Mouse (Mus musculus) lung, adult 2 months (tissue): ENCODE data around the gene H2afj.

ENCODE experiments used
- CTCF ChIP-seq: fragments of 200-500 bp; IDR thresholded peaks from 2 replicates; pipeline ENCODE4 v1.5.1; 2011; ENCODE audit warnings: mild to moderate bottlenecking, low read length, control low read depth; ENCODE audit not compliant: insufficient read depth
- POLR2A ChIP-seq: fragments of 200-500 bp; IDR thresholded peaks from 2 replicates; pipeline ENCODE4 v1.6.1; 2011; ENCODE audit warnings: low read depth, mild to moderate bottlenecking, control low read depth, low read length, borderline replicate concordance; ENCODE audit errors: extremely low read depth

DNA sequence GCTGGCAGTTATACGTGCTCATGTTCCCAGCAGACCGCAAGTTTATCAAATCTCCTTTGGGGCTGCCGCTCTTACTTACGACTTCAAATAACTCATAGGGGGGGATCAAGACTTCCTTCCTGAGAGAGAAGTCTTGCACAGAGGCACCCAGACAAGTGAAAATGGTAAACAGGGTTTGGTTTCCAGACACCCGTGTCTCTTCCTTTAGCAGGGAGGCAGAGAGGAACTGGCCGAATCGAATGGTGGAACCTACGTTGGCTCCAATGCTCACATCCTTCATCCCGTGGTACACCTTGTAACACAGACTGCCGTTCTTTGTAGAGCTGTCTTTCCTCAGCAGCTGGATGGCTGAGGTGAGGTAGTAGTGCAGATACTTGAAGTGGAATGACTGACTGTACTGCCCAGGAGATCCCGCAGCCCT lies 46.3 kb downstream of the H2afj start:
- TF ChIP-seq POLR2A (no peak), CTCF (no peak)
